Comparison of ENCODE assay signal across 8 mouse cellular contexts in genomic region chr19:3324271-3324811, GRCm38 (mm10). TPM values are rescaled to one million over a fixed set of nuclear protein-coding genes. Genes with fewer than 3 reads are reported as not detected.
A peak's percentile ranks its signal among the peaks of the same experiment; 100 is the strongest.
DNase-seq lines count a peak whose midpoint lies in the region; ATAC-seq lines count a peak whose summit lies in the region.

No protein-coding gene starts in this region.

- H3K9me3 ChIP-seq in embryonic facial prominence, embryonic 14.5 days (ENCODE audit: control insufficient read depth, low read length), result no peaks in the 10 kb centered on the region
- no peaks in the 10 kb centered on the region for H3K9me3 ChIP-seq in hindbrain, embryonic 14.5 days (ENCODE audit: control insufficient read depth, low read length)
- no peaks in the 10 kb centered on the region for H3K9me3 ChIP-seq in liver, embryonic 15.5 days (replicated peaks)
- H3K9me3 ChIP-seq in neural tube, embryonic 14.5 days (ENCODE audit: control insufficient read depth, low read length), result no peaks in the 10 kb centered on the region

- WGBS in embryonic facial prominence, embryonic 14.5 days, result 3% methylated on average over 17 of the region's 17 CpGs
- WGBS in hindbrain, embryonic 14.5 days, result 4% methylated on average over 17 of the region's 17 CpGs
- 2% methylated on average over 17 of the region's 17 CpGs for WGBS in liver, embryonic 15.5 days (ENCODE audit: insufficient replicate concordance)
- 5% methylated on average over 17 of the region's 17 CpGs for WGBS in neural tube, embryonic 14.5 days

- H3K27ac ChIP-seq in embryonic facial prominence, embryonic 14.5 days (replicated peaks; ENCODE audit: low read depth, low read length), result peak overlapping the region; percentile 87
- peak overlapping the region; percentile 90 for H3K27ac ChIP-seq in hindbrain, embryonic 14.5 days
- H3K27ac ChIP-seq in liver, embryonic 15.5 days (replicated peaks), result peak overlapping the region; percentile 82; the same call in 1 of the 2 replicates
- peak overlapping the region; percentile 74 for H3K27ac ChIP-seq in neural tube, embryonic 14.5 days (ENCODE audit: low read depth, low read length)

- no peak for ATAC-seq in embryonic facial prominence, embryonic 14.5 days (ENCODE audit: low read depth)
- no peak for ATAC-seq in hindbrain, embryonic 14.5 days (ENCODE audit: low FRiP score)
- ATAC-seq in liver, embryonic 15.5 days (ENCODE audit: insufficient read depth), result no peak
- ATAC-seq in neural tube, embryonic 14.5 days (ENCODE audit: low read depth), result no peak

- H3K27me3 ChIP-seq in embryonic facial prominence, embryonic 14.5 days (replicated peaks; ENCODE audit: control insufficient read depth, insufficient read depth, low read length), result peaks cover 13% of the 10 kb centered on the region; the same call in 1 of the 2 replicates
- H3K27me3 ChIP-seq in hindbrain, embryonic 14.5 days (ENCODE audit: control insufficient read depth, insufficient read depth, low read length), result peaks cover 42% of the 10 kb centered on the region
- H3K27me3 ChIP-seq in liver, embryonic 15.5 days, result no peaks in the 10 kb centered on the region
- peaks cover 21% of the 10 kb centered on the region for H3K27me3 ChIP-seq in neural tube, embryonic 14.5 days (ENCODE audit: control insufficient read depth, insufficient read depth, low read length)

- peak overlapping the region; percentile 54 for H3K4me3 ChIP-seq in embryonic facial prominence, embryonic 14.5 days (ENCODE audit: low read depth, low read length)
- peak overlapping the region; percentile 47 for H3K4me3 ChIP-seq in hindbrain, embryonic 14.5 days (replicated peaks; ENCODE audit: low read length)
- H3K4me3 ChIP-seq in liver, embryonic 15.5 days (replicated peaks), result peak overlapping the region; percentile 63
- H3K4me3 ChIP-seq in neural tube, embryonic 14.5 days (ENCODE audit: low read depth, low read length), result peak overlapping the region; percentile 50

- H3K9ac ChIP-seq in embryonic facial prominence, embryonic 14.5 days (ENCODE audit: low read depth, low read length), result peak overlapping the region; percentile 55
- peak overlapping the region; percentile 63 for H3K9ac ChIP-seq in hindbrain, embryonic 14.5 days
- peak overlapping the region; percentile 62 for H3K9ac ChIP-seq in liver, embryonic 15.5 days
- H3K9ac ChIP-seq in neural tube, embryonic 14.5 days (replicated peaks; ENCODE audit: low read depth, low read length), result peak overlapping the region; percentile 32; the same call in 1 of the 2 replicates

- no peaks in the 10 kb centered on the region for H3K36me3 ChIP-seq in embryonic facial prominence, embryonic 14.5 days (ENCODE audit: control insufficient read depth, insufficient read depth, low read length)
- no peaks in the 10 kb centered on the region for H3K36me3 ChIP-seq in hindbrain, embryonic 14.5 days (replicated peaks; ENCODE audit: control insufficient read depth, insufficient read depth)
- H3K36me3 ChIP-seq in liver, embryonic 15.5 days (replicated peaks), result no peaks in the 10 kb centered on the region
- H3K36me3 ChIP-seq in neural tube, embryonic 14.5 days (ENCODE audit: control insufficient read depth, insufficient read depth, low read length), result no peaks in the 10 kb centered on the region

- peaks cover 16% of the 10 kb centered on the region for H3K4me1 ChIP-seq in embryonic facial prominence, embryonic 14.5 days (ENCODE audit: control insufficient read depth, insufficient read depth, low read length)
- peaks cover 11% of the 10 kb centered on the region; the same call in 1 of the 2 replicates for H3K4me1 ChIP-seq in hindbrain, embryonic 14.5 days (replicated peaks; ENCODE audit: control insufficient read depth, insufficient read depth, low read length)
- H3K4me1 ChIP-seq in liver, embryonic 15.5 days (replicated peaks), result peaks cover 85% of the 10 kb centered on the region
- peaks cover 10% of the 10 kb centered on the region; the same call in 1 of the 2 replicates for H3K4me1 ChIP-seq in neural tube, embryonic 14.5 days (ENCODE audit: control insufficient read depth, insufficient read depth, low read length)

- DNase-seq in layer of hippocampus, adult 9-10 months (ENCODE audit: low spot score), result peak; percentile 8
- DNase-seq in layer of hippocampus, postnatal 25 days (ENCODE audit: extremely low spot score in 1 of 2, low spot score in 1 of 2), result no peak
- peak; percentile 62 for DNase-seq in Muller cell, postnatal 12 days (ENCODE audit: inconsistent ontology term)
- peak; percentile 51 for DNase-seq in embryonic facial prominence, embryonic 14.5 days (ENCODE audit: low spot score)
- DNase-seq in hindbrain, embryonic 14.5 days (ENCODE audit: low spot score), result peak; percentile 48
- DNase-seq in yolk sac, embryonic 10.5 days (ENCODE audit: low spot score), result no peak

- peak overlapping the region; percentile 88 for H3K4me2 ChIP-seq in embryonic facial prominence, embryonic 14.5 days (ENCODE audit: low read depth, low read length)
- H3K4me2 ChIP-seq in hindbrain, embryonic 14.5 days (replicated peaks), result peak overlapping the region; percentile 79
- H3K4me2 ChIP-seq in liver, embryonic 15.5 days, result peak overlapping the region; percentile 95
- peak overlapping the region; percentile 57 for H3K4me2 ChIP-seq in neural tube, embryonic 14.5 days (ENCODE audit: low read depth, low read length)

RNA-seq across cellular contexts. Expression of gene Cpt1a, which starts 2.2 kb away (rescaled TPM):
- total RNA-seq in layer of hippocampus, postnatal 25 days (2021), result 10 to 100 TPM; 25.6 to 27.0 TPM
- polyA plus RNA-seq in embryonic facial prominence, embryonic 14.5 days (2014; fragmentation: Nextera tagmentation; extraction: Ambion mirVana), result 16.5 and 24.9 TPM in 2 replicates
- polyA plus RNA-seq in hindbrain, embryonic 14.5 days (2014; fragmentation: Nextera tagmentation; extraction: Ambion mirVana), result 19.6 and 22.4 TPM in 2 replicates
- polyA plus RNA-seq in liver, embryonic 15.5 days (2015; fragmentation: Nextera tagmentation; extraction: Ambion mirVana), result 5.8 and 6.8 TPM in 2 replicates
- polyA plus RNA-seq in neural tube, embryonic 14.5 days (2014; fragmentation: Nextera tagmentation; extraction: Ambion mirVana), result 10.0 and 20.5 TPM in 2 replicates

RNA-seq across cellular contexts. Expression of gene Ighmbp2, which starts 41.5 kb away (rescaled TPM):
- total RNA-seq in layer of hippocampus, postnatal 25 days (2021), result 10 to 100 TPM in 1 of 2 experiments, 1 to 10 TPM in 1; 9.8 to 11.4 TPM
- polyA plus RNA-seq in embryonic facial prominence, embryonic 14.5 days (2014; fragmentation: Nextera tagmentation; extraction: Ambion mirVana), result 8.1 and 8.6 TPM in 2 replicates
- 8.9 and 9.2 TPM in 2 replicates for polyA plus RNA-seq in hindbrain, embryonic 14.5 days (2014; fragmentation: Nextera tagmentation; extraction: Ambion mirVana)
- 2.4 and 2.5 TPM in 2 replicates for polyA plus RNA-seq in liver, embryonic 15.5 days (2015; fragmentation: Nextera tagmentation; extraction: Ambion mirVana)
- polyA plus RNA-seq in neural tube, embryonic 14.5 days (2014; fragmentation: Nextera tagmentation; extraction: Ambion mirVana), result 9.6 TPM in 2 replicates

RNA-seq across cellular contexts. Expression of gene Mrpl21, which starts 41.6 kb away (rescaled TPM):
- total RNA-seq in layer of hippocampus, postnatal 25 days (2021), result 10 to 100 TPM; 52.4 to 56.2 TPM
- polyA plus RNA-seq in embryonic facial prominence, embryonic 14.5 days (2014; fragmentation: Nextera tagmentation; extraction: Ambion mirVana), result 110 and 116 TPM in 2 replicates
- polyA plus RNA-seq in hindbrain, embryonic 14.5 days (2014; fragmentation: Nextera tagmentation; extraction: Ambion mirVana), result 92.4 and 111 TPM in 2 replicates
- 47.8 and 52.7 TPM in 2 replicates for polyA plus RNA-seq in liver, embryonic 15.5 days (2015; fragmentation: Nextera tagmentation; extraction: Ambion mirVana)
- 99.7 and 104 TPM in 2 replicates for polyA plus RNA-seq in neural tube, embryonic 14.5 days (2014; fragmentation: Nextera tagmentation; extraction: Ambion mirVana)

Comparison
In these comparisons a context has a peak if more than half of its experiments do, and no peak if none do; other contexts are left out.
1. DNase-seq: peak in layer of hippocampus, adult 9-10 months (single experiment), Muller cell, postnatal 12 days (single experiment), embryonic facial prominence, embryonic 14.5 days (single experiment) and hindbrain, embryonic 14.5 days (single experiment); none in layer of hippocampus, postnatal 25 days (0 of 2) and yolk sac, embryonic 10.5 days (single experiment).
2. Peak in every context shown above with its lines, with median percentiles within 50 percentile points of each other: H3K27ac ChIP-seq, H3K4me2 ChIP-seq, H3K4me3 ChIP-seq and H3K9ac ChIP-seq.